9 mouse cellular contexts compared by ENCODE assay signal in genomic region chr13:16023070-16024039, GRCm38 (mm10). TPM values are rescaled to one million over a fixed set of nuclear protein-coding genes. Genes with fewer than 3 reads are reported as not detected.
A peak's percentile ranks its signal among the peaks of the same experiment; 100 is the strongest.
DNase-seq lines count a peak whose midpoint lies in the region; ATAC-seq and TF ChIP-seq lines count a peak whose summit lies in the region.
"Had no signal": no experiment of that assay in that cellular context is flagged by ENCODE, and none has a peak within 500 bp of the region (broad histone marks: within the 10 kb centered on the region; RNA-seq: fewer than 3 reads in every experiment).

No protein-coding gene starts in this region.

- WGBS in embryonic facial prominence, embryonic 12.5 days, result 55% methylated on average over 13 of the region's 13 CpGs
- WGBS in embryonic facial prominence, embryonic 10.5 days, result 67% methylated on average over 13 of the region's 13 CpGs
- WGBS in liver, postnatal 0 days (ENCODE audit: insufficient replicate concordance), result 58% methylated on average over 13 of the region's 13 CpGs
- WGBS in liver, embryonic 12.5 days (ENCODE audit: insufficient replicate concordance), result 54% methylated on average over 13 of the region's 13 CpGs
- WGBS in hindbrain, postnatal 0 days, result 44% methylated on average over 13 of the region's 13 CpGs
- 43% methylated on average over 13 of the region's 13 CpGs for WGBS in neural tube, embryonic 12.5 days

- H3K9me3 ChIP-seq in embryonic facial prominence, embryonic 12.5 days, result no peaks in the 10 kb centered on the region
- no peaks in the 10 kb centered on the region for H3K9me3 ChIP-seq in embryonic facial prominence, embryonic 10.5 days
- no peaks in the 10 kb centered on the region for H3K9me3 ChIP-seq in liver, postnatal 0 days (ENCODE audit: low read length)
- no peaks in the 10 kb centered on the region for H3K9me3 ChIP-seq in liver, embryonic 12.5 days (replicated peaks)
- no peaks in the 10 kb centered on the region for H3K9me3 ChIP-seq in hindbrain, postnatal 0 days (ENCODE audit: low read length)
- no peaks in the 10 kb centered on the region for H3K9me3 ChIP-seq in neural tube, embryonic 12.5 days
- H3K9me3 ChIP-seq: lung, embryonic 15.5 days had no signal

- H3K9ac ChIP-seq in embryonic facial prominence, embryonic 12.5 days, result no peak overlapping the region
- H3K9ac ChIP-seq in liver, postnatal 0 days (replicated peaks), result no peak overlapping the region
- no peak overlapping the region for H3K9ac ChIP-seq in liver, embryonic 12.5 days
- H3K9ac ChIP-seq in hindbrain, postnatal 0 days (replicated peaks; ENCODE audit: low read length), result peak overlapping the region; percentile 35; the same call in 1 of the 2 replicates
- H3K9ac ChIP-seq in neural tube, embryonic 12.5 days, result no peak overlapping the region
- H3K9ac ChIP-seq: lung, embryonic 15.5 days had no signal

- ATAC-seq in embryonic facial prominence, embryonic 12.5 days (ENCODE audit: insufficient number of reproducible peaks, insufficient read depth, low FRiP score, low TSS enrichment), result peak; percentile 47; the same call in 1 of the 2 replicates
- ATAC-seq in liver, postnatal 0 days, result no peak
- no peak for ATAC-seq in liver, embryonic 12.5 days
- peak; percentile 94 for ATAC-seq in hindbrain, postnatal 0 days
- ATAC-seq in neural tube, embryonic 12.5 days (ENCODE audit: low FRiP score, low read depth), result peak; percentile 82
- no peak for ATAC-seq in CD4-positive, CD25-positive, alpha-beta regulatory T cell, adult 4 months

- no peak overlapping the region for H3K27ac ChIP-seq in embryonic facial prominence, embryonic 12.5 days
- no peak overlapping the region for H3K27ac ChIP-seq in embryonic facial prominence, embryonic 10.5 days (replicated peaks)
- H3K27ac ChIP-seq in liver, postnatal 0 days (ENCODE audit: low read depth), result no peak overlapping the region
- no peak overlapping the region for H3K27ac ChIP-seq in liver, embryonic 12.5 days
- peak overlapping the region; percentile 45; the same call in 1 of the 2 replicates for H3K27ac ChIP-seq in hindbrain, postnatal 0 days
- H3K27ac ChIP-seq in neural tube, embryonic 12.5 days, result no peak overlapping the region
- H3K27ac ChIP-seq: lung, embryonic 15.5 days had no signal

- H3K27me3 ChIP-seq in embryonic facial prominence, embryonic 12.5 days, result 0 out of 2 replicates have a peak, but pooled peaks cover 1% of the 10 kb centered on the region
- peaks cover 12% of the 10 kb centered on the region for H3K27me3 ChIP-seq in embryonic facial prominence, embryonic 10.5 days (replicated peaks; ENCODE audit: low read depth, poor library complexity, severe bottlenecking)
- H3K27me3 ChIP-seq in liver, postnatal 0 days (ENCODE audit: insufficient read depth, low read length), result no peaks in the 10 kb centered on the region
- H3K27me3 ChIP-seq in liver, embryonic 12.5 days (replicated peaks), result peaks cover 7% of the 10 kb centered on the region; the same call in 1 of the 2 replicates
- no peaks in the 10 kb centered on the region for H3K27me3 ChIP-seq in hindbrain, postnatal 0 days (ENCODE audit: insufficient read depth, low read length)
- 0 out of 2 replicates have a peak, but pooled peaks cover 6% of the 10 kb centered on the region for H3K27me3 ChIP-seq in neural tube, embryonic 12.5 days (replicated peaks)
- H3K27me3 ChIP-seq: lung, embryonic 15.5 days had no signal

- DNase-seq in embryonic facial prominence, embryonic 10.5 days (ENCODE audit: low spot score), result no peak
- no peak for DNase-seq in liver, postnatal 0 days
- DNase-seq in hindbrain, postnatal 0 days (ENCODE audit: low spot score), result peak; percentile 73
- DNase-seq in lung, adult 18-20 months, result no peak

- TF ChIP-seq CTCF in liver, postnatal 0 days (IDR thresholded peaks at IDR 0.05; ENCODE audit: low read depth), result peak; percentile 22; the same call in 1 of the 2 replicates
- peak; percentile 64 for TF ChIP-seq CTCF in hindbrain, postnatal 0 days (IDR thresholded peaks at IDR 0.05; ENCODE audit: low read depth)

- 0 out of 2 replicates have a peak, but pooled peaks cover 2% of the 10 kb centered on the region for H3K4me1 ChIP-seq in embryonic facial prominence, embryonic 12.5 days
- H3K4me1 ChIP-seq in embryonic facial prominence, embryonic 10.5 days, result 0 out of 2 replicates have a peak, but pooled peaks cover 3% of the 10 kb centered on the region
- peaks cover 2% of the 10 kb centered on the region; the same call in 1 of the 2 replicates for H3K4me1 ChIP-seq in liver, postnatal 0 days (ENCODE audit: insufficient read depth)
- H3K4me1 ChIP-seq in liver, embryonic 12.5 days, result no peaks in the 10 kb centered on the region
- H3K4me1 ChIP-seq in hindbrain, postnatal 0 days (ENCODE audit: insufficient read depth, low read length), result no peaks in the 10 kb centered on the region
- peaks cover 7% of the 10 kb centered on the region; the same call in 1 of the 2 replicates for H3K4me1 ChIP-seq in neural tube, embryonic 12.5 days
- H3K4me1 ChIP-seq: lung, embryonic 15.5 days had no signal

- H3K36me3 ChIP-seq in embryonic facial prominence, embryonic 12.5 days, result no peaks in the 10 kb centered on the region
- H3K36me3 ChIP-seq in embryonic facial prominence, embryonic 10.5 days (replicated peaks), result no peaks in the 10 kb centered on the region
- H3K36me3 ChIP-seq in liver, postnatal 0 days (replicated peaks; ENCODE audit: insufficient read depth, low read length), result peaks cover 18% of the 10 kb centered on the region
- H3K36me3 ChIP-seq in liver, embryonic 12.5 days, result no peaks in the 10 kb centered on the region
- H3K36me3 ChIP-seq in hindbrain, postnatal 0 days (ENCODE audit: insufficient read depth, low read length), result no peaks in the 10 kb centered on the region
- no peaks in the 10 kb centered on the region for H3K36me3 ChIP-seq in neural tube, embryonic 12.5 days
- H3K36me3 ChIP-seq: lung, embryonic 15.5 days had no signal

- H3K4me3 ChIP-seq in embryonic facial prominence, embryonic 12.5 days, result no peak overlapping the region
- H3K4me3 ChIP-seq in embryonic facial prominence, embryonic 10.5 days, result no peak overlapping the region
- no peak overlapping the region for H3K4me3 ChIP-seq in liver, postnatal 0 days (ENCODE audit: low read depth, low read length)
- no peak overlapping the region for H3K4me3 ChIP-seq in liver, embryonic 12.5 days
- peak overlapping the region; percentile 30 for H3K4me3 ChIP-seq in hindbrain, postnatal 0 days (ENCODE audit: low read length)
- H3K4me3 ChIP-seq in neural tube, embryonic 12.5 days, result no peak overlapping the region
- H3K4me3 ChIP-seq: lung, embryonic 15.5 days had no signal

- H3K4me2 ChIP-seq in embryonic facial prominence, embryonic 12.5 days (replicated peaks), result no peak overlapping the region
- H3K4me2 ChIP-seq in liver, postnatal 0 days (ENCODE audit: low read depth, low read length), result no peak overlapping the region
- no peak overlapping the region for H3K4me2 ChIP-seq in liver, embryonic 12.5 days
- peak overlapping the region; percentile 40 for H3K4me2 ChIP-seq in hindbrain, postnatal 0 days (ENCODE audit: low read depth, low read length)
- H3K4me2 ChIP-seq in neural tube, embryonic 12.5 days (replicated peaks), result peak overlapping the region; percentile 40
- H3K4me2 ChIP-seq: lung, embryonic 15.5 days had no signal

- TF ChIP-seq EP300 in liver, postnatal 0 days (IDR thresholded peaks at IDR 0.05; ENCODE audit: low read depth), result no peak

RNA-seq across cellular contexts. Expression of gene Inhba, which starts 11.7 kb away (rescaled TPM):
- 14.2 and 14.8 TPM in 2 replicates for polyA plus RNA-seq in embryonic facial prominence, embryonic 12.5 days (2016; fragmentation: Nextera tagmentation; extraction: Ambion mirVana)
- 0.25 and 1.6 TPM in 2 replicates for polyA plus RNA-seq in embryonic facial prominence, embryonic 10.5 days (2016; fragmentation: Nextera tagmentation; extraction: Ambion mirVana)
- polyA plus RNA-seq in liver, postnatal 0 days (2015; fragmentation: Nextera tagmentation; extraction: Ambion mirVana), result 6.4 and 7.9 TPM in 2 replicates
- polyA plus RNA-seq in liver, embryonic 12.5 days (2016; fragmentation: Nextera tagmentation; extraction: Ambion mirVana), result 0.62 and 0.73 TPM in 2 replicates
- total RNA-seq in hindbrain, postnatal 0 days (2014; rRNA removed), result 0.14 and 0.47 TPM in 2 replicates
- 1.7 and 2.3 TPM in 2 replicates for polyA plus RNA-seq in hindbrain, postnatal 0 days (2015; fragmentation: Nextera tagmentation; extraction: Ambion mirVana)
- polyA plus RNA-seq in neural tube, embryonic 12.5 days (2016; fragmentation: Nextera tagmentation; extraction: Ambion mirVana), result 1.5 and 1.9 TPM in 2 replicates
- polyA plus RNA-seq in CD4-positive, CD25-positive, alpha-beta regulatory T cell, adult 4 months (2017; shearing (Covaris generic)), result not detected

Comparison
In these comparisons a context has a peak if more than half of its experiments do, and no peak if none do; other contexts are left out.
1. ATAC-seq: peak in embryonic facial prominence, embryonic 12.5 days (single experiment), hindbrain, postnatal 0 days (single experiment) and neural tube, embryonic 12.5 days (single experiment); none in liver, postnatal 0 days (single experiment), liver, embryonic 12.5 days (single experiment) and CD4-positive, CD25-positive, alpha-beta regulatory T cell, adult 4 months (single experiment).
2. H3K4me2 ChIP-seq: peak in hindbrain, postnatal 0 days (single experiment) and neural tube, embryonic 12.5 days (single experiment); none in embryonic facial prominence, embryonic 12.5 days (single experiment), liver, postnatal 0 days (single experiment) and liver, embryonic 12.5 days (single experiment).